Mouse (Mus musculus) hindbrain, embryonic 13.5 days (tissue): ENCODE measurements at regions not wholly inside any gene's neighbourhood (a gene's known extent, or its start where the extent isn't known, plus 50 kb on each side); places are given as distances from the start of the nearest gene placed in this dataset.
"Not testable (repeated sequence)": the region's sequence is repeated elsewhere in the genome, so short reads cannot be mapped to it uniquely, and the experiment has no call there.

Experiments used
- ATAC-seq: fragments of 200-750 bp; cut with Nextera tagmentation; 2 replicates; pipeline ENCODE4 v1.8.0; 2017; ENCODE audit warnings: moderate TSS enrichment; ENCODE audit not compliant: low FRiP score
- H3K27ac ChIP-seq: fragments of 300-500 bp; sonication (generic); 2 replicates; pipeline ENCODE4 v1.5.1; 2015; ENCODE audit warnings: inconsistent platforms, mild to moderate bottlenecking, moderate library complexity
- H3K27me3 ChIP-seq: fragments of 300-500 bp; sonication (generic); 2 replicates; pipeline ENCODE4 v1.6.1; 2015; ENCODE audit warnings: mild to moderate bottlenecking, inconsistent platforms
- H3K36me3 ChIP-seq: fragments of 300-500 bp; sonication (generic); 2 replicates; pipeline ENCODE4 v1.6.1; 2015; ENCODE audit warnings: mild to moderate bottlenecking, inconsistent platforms
- H3K4me1 ChIP-seq: fragments of 300-500 bp; sonication (generic); replicated peaks from 2 replicates; pipeline ENCODE4 v1.6.1; 2015; ENCODE audit warnings: inconsistent platforms
- H3K4me2 ChIP-seq: fragments of 300-500 bp; sonication (generic); 2 replicates; pipeline ENCODE4 v1.6.1; 2015; ENCODE audit warnings: inconsistent platforms, mild to moderate bottlenecking, moderate library complexity
- H3K4me3 ChIP-seq: fragments of 300-500 bp; sonication (generic); 2 replicates; pipeline ENCODE4 v1.5.1; 2015; ENCODE audit warnings: mild to moderate bottlenecking, inconsistent platforms
- H3K9ac ChIP-seq: fragments of 300-500 bp; sonication (generic); 2 replicates; pipeline ENCODE4 v1.6.1; 2015; ENCODE audit warnings: mild to moderate bottlenecking, inconsistent platforms
- H3K9me3 ChIP-seq: fragments of 300-500 bp; sonication (generic); 2 replicates; pipeline ENCODE4 v1.6.1; 2016; ENCODE audit warnings: inconsistent platforms
- WGBS: fragments of 180-500 bp; shearing (Covaris S2); methylation state at CpG from one replicate; pipeline ENCODE4 v1.1.7; 2015; 5-methylcytosine and 5-hydroxymethylcytosine counted together

- WGBS = 91% methylated on average over 7 of the region's 7 CpGs
- Histone ChIP-seq H3K36me3 (no peaks in the 10 kb centered on the region), H3K27me3 (no peaks in the 10 kb centered on the region), H3K9me3 (no peaks in the 10 kb centered on the region), H3K4me1 (peaks cover 3% of the 10 kb centered on the region; the same call in 1 of the 2 replicates), H3K4me3 (no peak overlapping the region), H3K9ac (no peak overlapping the region), H3K27ac (no peak overlapping the region), H3K4me2 (no peak overlapping the region)
- ATAC-seq = no peak
Measured at GRCm38 (mm10) chr13:20039590-20039989, 50.8 kb upstream of the Elmo1 start.

- WGBS = 34% methylated on average over 11 of the region's 11 CpGs
Measured at GRCm38 (mm10) chr13:20038463-20038862, 51.9 kb upstream of the Elmo1 start.

GRCm38 (mm10) chr13:20037436-20037835 is 53.0 kb upstream of the Elmo1 start:
- H3K9ac ChIP-seq = no peak overlapping the region
- peaks cover 3% of the 10 kb centered on the region; the same call in 1 of the 2 replicates for H3K4me1 ChIP-seq
- no peaks in the 10 kb centered on the region for H3K9me3 ChIP-seq
- H3K4me3 ChIP-seq = no peak overlapping the region
- H3K4me2 ChIP-seq = no peak overlapping the region
- no peaks in the 10 kb centered on the region for H3K27me3 ChIP-seq
- no peak for ATAC-seq
- H3K36me3 ChIP-seq = no peaks in the 10 kb centered on the region
- 93% methylated on average over 7 of the region's 7 CpGs for WGBS
- no peak overlapping the region for H3K27ac ChIP-seq

More at GRCm38 (mm10) chr13:20038463-20038862, 51.9 kb upstream of the Elmo1 start:
- no peaks in the 10 kb centered on the region for H3K36me3 ChIP-seq
- no peak overlapping the region for H3K4me2 ChIP-seq
- ATAC-seq = no peak
- H3K9ac ChIP-seq = no peak overlapping the region
- no peak overlapping the region for H3K4me3 ChIP-seq
- no peaks in the 10 kb centered on the region for H3K9me3 ChIP-seq
- H3K27ac ChIP-seq = no peak overlapping the region
- H3K27me3 ChIP-seq = no peaks in the 10 kb centered on the region
- H3K4me1 ChIP-seq = peaks cover 3% of the 10 kb centered on the region; the same call in 1 of the 2 replicates

- ATAC-seq = no peak
- Histone ChIP-seq H3K4me2 (no peak overlapping the region), H3K36me3 (no peaks in the 10 kb centered on the region), H3K27me3 (no peaks in the 10 kb centered on the region), H3K9ac (no peak overlapping the region), H3K4me1 (no peaks in the 10 kb centered on the region), H3K4me3 (no peak overlapping the region), H3K27ac (no peak overlapping the region), H3K9me3 (no peaks in the 10 kb centered on the region)
- WGBS = 79% methylated on average over 11 of the region's 11 CpGs
Measured at GRCm38 (mm10) chr13:20033937-20034735, 56.3 kb upstream of the Elmo1 start.

GRCm38 (mm10) chr13:20031660-20032059 is 58.7 kb upstream of the Elmo1 start:
- Histone ChIP-seq H3K4me1 (no peaks in the 10 kb centered on the region), H3K9me3 (no peaks in the 10 kb centered on the region), H3K4me3 (no peak overlapping the region), H3K27ac (no peak overlapping the region), H3K4me2 (no peak overlapping the region), H3K36me3 (no peaks in the 10 kb centered on the region), H3K9ac (no peak overlapping the region), H3K27me3 (no peaks in the 10 kb centered on the region)
- WGBS = 92% methylated on average over 5 of the region's 5 CpGs
- ATAC-seq = no peak

- WGBS = 52% methylated on average over 5 of the region's 5 CpGs
- H3K4me1 ChIP-seq = no peaks in the 10 kb centered on the region
- ATAC-seq = no peak
Measured at GRCm38 (mm10) chr13:20031082-20031481, 59.3 kb upstream of the Elmo1 start.

GRCm38 (mm10) chr13:20026612-20027011 is 63.8 kb upstream of the Elmo1 start:
- H3K9me3 ChIP-seq = no peaks in the 10 kb centered on the region
- H3K4me3 ChIP-seq = no peak overlapping the region
- H3K27ac ChIP-seq = no peak overlapping the region
- no peak overlapping the region for H3K9ac ChIP-seq
- H3K27me3 ChIP-seq = no peaks in the 10 kb centered on the region
- 87% methylated on average over 6 of the region's 6 CpGs for WGBS
- no peak for ATAC-seq
- no peaks in the 10 kb centered on the region for H3K36me3 ChIP-seq
- H3K4me2 ChIP-seq = no peak overlapping the region
- H3K4me1 ChIP-seq = no peaks in the 10 kb centered on the region

More at GRCm38 (mm10) chr13:20031082-20031481, 59.3 kb upstream of the Elmo1 start:
- Histone ChIP-seq H3K4me3 (no peak overlapping the region), H3K36me3 (no peaks in the 10 kb centered on the region), H3K9ac (no peak overlapping the region), H3K9me3 (no peaks in the 10 kb centered on the region), H3K27ac (no peak overlapping the region), H3K4me2 (no peak overlapping the region), H3K27me3 (no peaks in the 10 kb centered on the region)

- H3K27me3 ChIP-seq, H3K4me1 ChIP-seq, H3K36me3 ChIP-seq, H3K27ac ChIP-seq, H3K4me2 ChIP-seq, H3K9me3 ChIP-seq, H3K9ac ChIP-seq, H3K4me3 ChIP-seq, ATAC-seq: not testable (repeated sequence)
- WGBS = 93% methylated on average over 16 of the region's 16 CpGs
Measured at GRCm38 (mm10) chr13:20016454-20016853, 73.9 kb upstream of the Elmo1 start.

GRCm38 (mm10) chr13:20012621-20013020 is 77.8 kb upstream of the Elmo1 start:
- Histone ChIP-seq H3K4me1 (no peaks in the 10 kb centered on the region), H3K9me3 (no peaks in the 10 kb centered on the region), H3K4me3 (no peak overlapping the region), H3K36me3 (no peaks in the 10 kb centered on the region), H3K27me3 (no peaks in the 10 kb centered on the region), H3K9ac (no peak overlapping the region), H3K27ac (no peak overlapping the region), H3K4me2 (no peak overlapping the region)
- ATAC-seq = no peak
- 62% methylated on average over 3 of the region's 3 CpGs for WGBS

- no peak for ATAC-seq
- WGBS = 66% methylated on average over 1 of the region's 1 CpGs
- Histone ChIP-seq H3K27ac (no peak overlapping the region), H3K4me3 (no peak overlapping the region), H3K9me3 (no peaks in the 10 kb centered on the region), H3K36me3 (no peaks in the 10 kb centered on the region), H3K27me3 (no peaks in the 10 kb centered on the region), H3K4me2 (no peak overlapping the region), H3K9ac (no peak overlapping the region), H3K4me1 (no peaks in the 10 kb centered on the region)
Measured at GRCm38 (mm10) chr13:20009164-20009563, 81.2 kb upstream of the Elmo1 start.

- no peak for ATAC-seq
- Histone ChIP-seq H3K4me1 (no peaks in the 10 kb centered on the region), H3K27me3 (no peaks in the 10 kb centered on the region), H3K9me3 (no peaks in the 10 kb centered on the region), H3K4me3 (no peak overlapping the region), H3K36me3 (no peaks in the 10 kb centered on the region), H3K27ac (no peak overlapping the region), H3K4me2 (no peak overlapping the region), H3K9ac (no peak overlapping the region)
- 95% methylated on average over 2 of the region's 2 CpGs for WGBS
Measured at GRCm38 (mm10) chr13:20007561-20007960, 82.8 kb upstream of the Elmo1 start.

- no peak overlapping the region for H3K4me3 ChIP-seq
- H3K9me3 ChIP-seq = peaks cover 2% of the 10 kb centered on the region; the same call in 1 of the 2 replicates
- no peak overlapping the region for H3K27ac ChIP-seq
- ATAC-seq = no peak
- H3K4me2 ChIP-seq = no peak overlapping the region
- H3K36me3 ChIP-seq = no peaks in the 10 kb centered on the region
- 78% methylated on average over 2 of the region's 2 CpGs for WGBS
- no peaks in the 10 kb centered on the region for H3K4me1 ChIP-seq
- H3K27me3 ChIP-seq = no peaks in the 10 kb centered on the region
- no peak overlapping the region for H3K9ac ChIP-seq
Measured at GRCm38 (mm10) chr13:19997606-19998005, 92.8 kb upstream of the Elmo1 start.

GRCm38 (mm10) chr13:19975621-19976020 is 114.8 kb upstream of the Elmo1 start:
- Histone ChIP-seq H3K36me3 (no peaks in the 10 kb centered on the region), H3K27me3 (no peaks in the 10 kb centered on the region), H3K9me3 (no peaks in the 10 kb centered on the region), H3K4me3 (no peak overlapping the region), H3K4me1 (no peaks in the 10 kb centered on the region), H3K27ac (no peak overlapping the region), H3K4me2 (no peak overlapping the region), H3K9ac (no peak overlapping the region)
- no peak for ATAC-seq
